In the genomic region with DNA sequence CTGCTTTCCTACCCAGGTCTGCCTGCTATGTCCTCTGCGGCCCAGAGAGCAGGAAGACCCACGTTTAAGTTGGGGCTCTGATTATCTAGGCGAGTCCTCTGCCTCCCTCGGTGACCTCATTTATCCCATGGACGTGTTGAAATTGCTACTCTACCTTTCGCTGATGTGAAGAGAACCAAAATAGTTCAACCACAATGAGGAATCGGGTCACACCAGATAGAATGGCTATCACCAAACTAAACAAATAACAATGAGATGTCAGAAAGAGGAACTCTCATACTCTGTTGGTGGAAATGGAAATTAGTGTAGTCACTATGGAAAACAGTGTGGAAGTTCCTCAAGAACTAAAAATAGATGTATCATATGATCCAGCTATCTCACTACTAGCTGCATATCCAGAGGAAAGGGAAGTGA, we compare ENCODE assay signal across 10 mouse cellular contexts. TPM values are rescaled to one million over a fixed set of nuclear protein-coding genes. Genes with fewer than 3 reads are reported as not detected.
DNase-seq lines count a peak whose midpoint lies in the region; ATAC-seq and TF ChIP-seq lines count a peak whose summit lies in the region.
"Had no signal": no experiment of that assay in that cellular context is flagged by ENCODE, and none has a peak within 500 bp of the region (broad histone marks: within the 10 kb centered on the region; RNA-seq: fewer than 3 reads in every experiment).

No protein-coding gene starts in this region.

- H3K27me3 ChIP-seq in heart, embryonic 12.5 days (replicated peaks): no peaks in the 10 kb centered on the region
- no peaks in the 10 kb centered on the region for H3K27me3 ChIP-seq in C2C12 (ENCODE audit: control insufficient read depth, insufficient read depth, insufficient read length)
- H3K27me3 ChIP-seq in liver, postnatal 0 days (ENCODE audit: insufficient read depth, low read length): no peaks in the 10 kb centered on the region
- H3K27me3 ChIP-seq: forebrain, embryonic 12.5 days had no signal

- no peaks in the 10 kb centered on the region for H3K36me3 ChIP-seq in heart, embryonic 12.5 days
- H3K36me3 ChIP-seq in C2C12 (ENCODE audit: control insufficient read depth, insufficient read depth): no peaks in the 10 kb centered on the region
- no peaks in the 10 kb centered on the region for H3K36me3 ChIP-seq in liver, postnatal 0 days (replicated peaks; ENCODE audit: insufficient read depth, low read length)
- H3K36me3 ChIP-seq: forebrain, embryonic 12.5 days had no signal

- 21% methylated on average over 7 of the region's 7 CpGs for WGBS in heart, embryonic 12.5 days
- WGBS in liver, postnatal 0 days (ENCODE audit: insufficient replicate concordance): 20% methylated on average over 7 of the region's 7 CpGs

- no peaks in the 10 kb centered on the region for H3K79me2 ChIP-seq in C2C12 (ENCODE audit: control insufficient read depth, insufficient read depth)

- H3K9me3 ChIP-seq in heart, embryonic 12.5 days (replicated peaks): no peaks in the 10 kb centered on the region
- H3K9me3 ChIP-seq in liver, postnatal 0 days (ENCODE audit: low read length): no peaks in the 10 kb centered on the region
- H3K9me3 ChIP-seq: forebrain, embryonic 12.5 days had no signal

- H3K9ac ChIP-seq in heart, embryonic 12.5 days: peak overlapping the region; percentile 20; the same call in 1 of the 2 replicates
- peak overlapping the region; percentile 48; the same call in 1 of the 2 replicates for H3K9ac ChIP-seq in liver, postnatal 0 days (replicated peaks)
- H3K9ac ChIP-seq: forebrain, embryonic 12.5 days had no signal

- TF ChIP-seq CTCF in C2C12 (IDR thresholded peaks at IDR 0.05; ENCODE audit: control insufficient read depth, insufficient read depth, insufficient read length): no peak
- no peak for TF ChIP-seq CTCF in embryonic fibroblast, embryonic 13.5 days (IDR thresholded peaks at IDR 0.05; ENCODE audit: borderline replicate concordance, insufficient read depth, low read length)
- TF ChIP-seq CTCF in liver, postnatal 0 days (IDR thresholded peaks at IDR 0.05; ENCODE audit: low read depth): no peak

- DNase-seq in heart, postnatal 10 days: no peak
- no peak for DNase-seq in liver, postnatal 0 days
- DNase-seq in gastrocnemius, adult 8-10 months (ENCODE audit: low spot score in 2 of 2): no peak
- no peak for DNase-seq in frontal cortex, postnatal 36 days (ENCODE audit: low spot score in 2 of 2)
- no peak for DNase-seq in yolk sac, embryonic 10.5 days (ENCODE audit: low spot score)

- H3K27ac ChIP-seq in heart, embryonic 12.5 days (ENCODE audit: poor library complexity, severe bottlenecking): peak overlapping the region; percentile 95
- H3K27ac ChIP-seq in embryonic fibroblast, embryonic 13.5 days (ENCODE audit: insufficient read depth, low read length): peak overlapping the region; percentile 97
- H3K27ac ChIP-seq in liver, postnatal 0 days (ENCODE audit: low read depth): peak overlapping the region; percentile 96
- H3K27ac ChIP-seq: forebrain, embryonic 12.5 days had no signal

- no peak for ATAC-seq in heart, embryonic 12.5 days (ENCODE audit: insufficient number of reproducible peaks, low FRiP score)
- ATAC-seq in liver, postnatal 0 days: peak; percentile 41

- H3ac ChIP-seq in C2C12 (ENCODE audit: control insufficient read depth, insufficient read length, low read depth): peak overlapping the region; percentile 50

- peak overlapping the region; percentile 40 for H3K4me2 ChIP-seq in heart, embryonic 12.5 days
- H3K4me2 ChIP-seq in liver, postnatal 0 days (ENCODE audit: low read depth, low read length): peak overlapping the region; percentile 52
- H3K4me2 ChIP-seq: forebrain, embryonic 12.5 days had no signal

- H3K79me3 ChIP-seq in C2C12 (ENCODE audit: low read depth): no peaks in the 10 kb centered on the region

- TF ChIP-seq POLR2A in embryonic fibroblast, embryonic 13.5 days (IDR thresholded peaks at IDR 0.05; ENCODE audit: low read depth, low read length): no peak

- H3K4me1 ChIP-seq in heart, embryonic 12.5 days (replicated peaks): peaks cover 37% of the 10 kb centered on the region
- H3K4me1 ChIP-seq in embryonic fibroblast, embryonic 13.5 days (ENCODE audit: control insufficient read depth, insufficient read depth, low read length): peaks cover 24% of the 10 kb centered on the region
- H3K4me1 ChIP-seq in liver, postnatal 0 days (ENCODE audit: insufficient read depth): peaks cover 63% of the 10 kb centered on the region

- no peak overlapping the region for H3K4me3 ChIP-seq in heart, embryonic 12.5 days
- no peak overlapping the region for H3K4me3 ChIP-seq in C2C12 (ENCODE audit: insufficient read depth, poor library complexity, severe bottlenecking)
- no peak overlapping the region for H3K4me3 ChIP-seq in embryonic fibroblast, embryonic 13.5 days (ENCODE audit: insufficient read depth, low read length)
- H3K4me3 ChIP-seq in liver, postnatal 0 days (ENCODE audit: low read depth, low read length): no peak overlapping the region
- H3K4me3 ChIP-seq: forebrain, embryonic 12.5 days had no signal

- intact Hi-C loops in heart, postnatal 10 days (cut with DNase I): loop anchor here (5.0 kb wide), 1 partner anchor 35 kb away; no protein-coding TSS in a partner anchor

- peak; percentile 54 for TF ChIP-seq EP300 in liver, postnatal 0 days (IDR thresholded peaks at IDR 0.05; ENCODE audit: low read depth)

TF ChIP-seq in C2C12, 6 proteins besides CTCF, POLR2A, EP300 and RAD21:
- TF ChIP-seq FOSL1 (IDR thresholded peaks at IDR 0.05; ENCODE audit: insufficient read depth, low read length, poor library complexity, severe bottlenecking) (no peak), MYOD1 (IDR thresholded peaks at IDR 0.05; ENCODE audit: control insufficient read depth, insufficient read length, low read depth) (no peak), USF1 (IDR thresholded peaks at IDR 0.05; ENCODE audit: low read depth) (no peak), MYOG (IDR thresholded peaks at IDR 0.05; ENCODE audit: control insufficient read depth, extremely low read depth, insufficient read length) (no peak), CEBPB (IDR thresholded peaks at IDR 0.05; ENCODE audit: low read depth) (no peak), MAX (IDR thresholded peaks at IDR 0.05) (no peak)
TF ChIP-seq in C2C12: peak in this region for 0.

RNA-seq across cellular contexts. Expression of a gene that starts 22.1 kb away (rescaled TPM):
- not detected in 2 replicates for polyA plus RNA-seq in heart, embryonic 12.5 days (2016; fragmentation: Nextera tagmentation; extraction: Ambion mirVana)
- total RNA-seq in heart, postnatal 10 days (2021): under 1 TPM in 1 of 2 experiments, not detected in 1; 0.22 TPM
- polyA plus RNA-seq in C2C12 (2012; fragmentation: generic; extraction: Trizol): not detected
- not detected in 2 replicates for polyA plus RNA-seq in embryonic fibroblast, embryonic 13.5 days (2011; ENCODE audit: insufficient read length, low read depth, missing spikeins)
- not detected in 2 replicates for polyA plus RNA-seq in liver, postnatal 0 days (2015; fragmentation: Nextera tagmentation; extraction: Ambion mirVana)
- not detected for total RNA-seq in gastrocnemius, adult 8-10 months (2022)
- polyA plus RNA-seq: kidney, embryonic 14.5 days had no signal

RNA-seq across cellular contexts. Expression of a gene that starts 37.7 kb away (rescaled TPM):
- polyA plus RNA-seq in heart, embryonic 12.5 days (2016; fragmentation: Nextera tagmentation; extraction: Ambion mirVana): 14.0 and 14.9 TPM in 2 replicates
- total RNA-seq in heart, postnatal 10 days (2021): 10 to 100 TPM; 18.3 to 21.2 TPM
- 23.3 TPM for polyA plus RNA-seq in C2C12 (2012; fragmentation: generic; extraction: Trizol)
- polyA plus RNA-seq in embryonic fibroblast, embryonic 13.5 days (2011; ENCODE audit: insufficient read length, low read depth, missing spikeins): 58.1 and 78.4 TPM in 2 replicates
- polyA plus RNA-seq in liver, postnatal 0 days (2015; fragmentation: Nextera tagmentation; extraction: Ambion mirVana): 14.3 and 14.5 TPM in 2 replicates
- total RNA-seq in gastrocnemius, adult 8-10 months (2022): 1 to 10 TPM; 2.7 to 4.0 (median 3.0) TPM

RNA-seq across cellular contexts. Expression of a gene that starts 44.8 kb away (rescaled TPM):
- polyA plus RNA-seq in heart, embryonic 12.5 days (2016; fragmentation: Nextera tagmentation; extraction: Ambion mirVana): 12.4 and 14.4 TPM in 2 replicates
- 1 to 10 TPM; 1.9 to 2.4 TPM for total RNA-seq in heart, postnatal 10 days (2021)
- polyA plus RNA-seq in C2C12 (2012; fragmentation: generic; extraction: Trizol): 10.8 TPM
- 8.3 and 10.9 TPM in 2 replicates for polyA plus RNA-seq in embryonic fibroblast, embryonic 13.5 days (2011; ENCODE audit: insufficient read length, low read depth, missing spikeins)
- polyA plus RNA-seq in liver, postnatal 0 days (2015; fragmentation: Nextera tagmentation; extraction: Ambion mirVana): 3.2 and 3.5 TPM in 2 replicates
- not detected for total RNA-seq in gastrocnemius, adult 8-10 months (2022)
